Mouse (Mus musculus): ENCODE data around the gene Zfp36. TPM values are rescaled to one million over a fixed set of nuclear protein-coding genes. Genes with fewer than 3 reads are reported as not detected.

Gene Zfp36
- polyA plus RNA-seq, 1 experiment from 2014 or later, result 10.3 TPM

DNA sequence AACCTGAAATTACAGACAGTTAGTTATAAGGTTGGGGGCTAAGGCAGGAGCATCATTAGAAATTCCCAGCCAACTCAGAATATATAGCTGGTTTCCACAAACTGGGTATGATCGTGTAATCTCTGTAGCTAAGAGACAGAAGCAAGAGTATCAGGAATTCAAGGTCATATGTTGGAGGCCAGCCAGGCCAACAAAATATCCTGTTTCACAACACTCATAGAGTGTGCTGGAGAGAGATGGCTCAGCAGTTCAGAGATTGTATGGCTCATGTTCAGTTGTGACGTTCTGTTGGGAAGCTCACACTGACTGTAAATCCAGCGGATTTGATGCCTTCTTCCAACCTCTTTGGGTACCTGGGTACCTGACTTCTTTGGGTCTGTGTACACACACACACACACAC is 32.3 kb downstream of the Zfp36 start:
- WGBS, result 70% methylated on average over 3 of the region's 3 CpGs
- H3K27me3 ChIP-seq, result no peaks in the 10 kb centered on the region
- ATAC-seq (ENCODE audit: low FRiP score, low read depth), result no peak
- no peak overlapping the region for H3K4me3 ChIP-seq
- H3K9me3 ChIP-seq, result no peaks in the 10 kb centered on the region
- H3K27ac ChIP-seq, result no peak overlapping the region
- no peak overlapping the region for H3K9ac ChIP-seq
- no peak overlapping the region for H3K4me2 ChIP-seq (replicated peaks)
- peaks cover 27% of the 10 kb centered on the region for H3K4me1 ChIP-seq
- peaks cover 12% of the 10 kb centered on the region for H3K36me3 ChIP-seq

DNA sequence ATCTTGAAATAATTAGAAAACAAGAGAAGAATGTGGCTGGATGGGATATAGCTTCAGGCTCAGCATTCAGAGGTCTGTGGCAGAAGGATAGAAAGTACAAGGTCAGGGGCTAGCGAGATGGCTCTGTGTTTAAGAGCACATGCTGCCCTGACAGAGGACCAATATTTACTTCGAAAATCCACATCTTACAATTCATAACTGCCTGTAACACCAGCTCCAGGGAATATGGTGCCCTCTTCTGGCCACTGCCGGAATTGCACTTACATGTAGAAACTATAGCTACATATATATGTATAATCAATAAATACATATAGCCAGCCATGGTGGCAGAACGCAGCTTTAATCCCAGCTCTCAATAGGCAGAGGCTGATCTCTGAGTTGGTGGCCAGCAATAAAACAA is 35.4 kb downstream of the Zfp36 start:
- ATAC-seq (ENCODE audit: low FRiP score, low read depth), result peak; percentile 34; the same call in 1 of the 2 replicates
- no peaks in the 10 kb centered on the region for H3K27me3 ChIP-seq
- peak overlapping the region; percentile 14; the same call in 1 of the 2 replicates for H3K4me2 ChIP-seq (replicated peaks)
- H3K9me3 ChIP-seq, result no peaks in the 10 kb centered on the region
- H3K4me1 ChIP-seq, result peaks cover 24% of the 10 kb centered on the region
- no peak overlapping the region for H3K4me3 ChIP-seq
- H3K9ac ChIP-seq, result no peak overlapping the region
- no peak overlapping the region for H3K27ac ChIP-seq
- WGBS, result 4% methylated on average over 4 of the region's 4 CpGs
- H3K36me3 ChIP-seq, result no peaks in the 10 kb centered on the region

DNA sequence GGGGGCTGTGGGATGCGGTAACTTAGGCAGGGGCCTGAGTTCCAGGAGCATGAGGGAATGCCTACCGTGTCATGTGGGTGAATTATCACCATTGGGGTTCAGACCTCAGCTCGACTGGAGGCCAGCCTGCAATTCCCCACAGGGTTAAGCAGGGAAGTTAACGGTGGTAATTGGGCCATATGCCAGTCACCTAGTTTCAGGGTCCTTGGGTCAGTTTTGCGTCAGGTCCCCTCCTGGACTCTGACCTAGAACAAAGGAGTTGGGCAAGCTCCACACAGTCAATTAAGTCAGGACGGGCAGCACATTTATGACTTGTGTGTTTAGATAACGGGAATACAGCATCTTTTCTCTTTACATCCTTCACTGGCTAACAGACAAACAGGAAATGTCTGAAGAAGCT is 38.7 kb downstream of the Zfp36 start:
- no peak overlapping the region; the same call in 1 of the 2 replicates for H3K4me2 ChIP-seq (replicated peaks)
- no peaks in the 10 kb centered on the region for H3K36me3 ChIP-seq
- H3K9me3 ChIP-seq, result no peaks in the 10 kb centered on the region
- WGBS, result 19% methylated on average over 7 of the region's 7 CpGs
- H3K4me3 ChIP-seq, result no peak overlapping the region
- H3K4me1 ChIP-seq, result peaks cover 29% of the 10 kb centered on the region
- no peak for ATAC-seq (ENCODE audit: low FRiP score, low read depth)
- no peaks in the 10 kb centered on the region for H3K27me3 ChIP-seq
- H3K9ac ChIP-seq, result peak overlapping the region; percentile 31; the same call in 1 of the 2 replicates
- peak overlapping the region; percentile 79; the same call in 1 of the 2 replicates for H3K27ac ChIP-seq

DNA sequence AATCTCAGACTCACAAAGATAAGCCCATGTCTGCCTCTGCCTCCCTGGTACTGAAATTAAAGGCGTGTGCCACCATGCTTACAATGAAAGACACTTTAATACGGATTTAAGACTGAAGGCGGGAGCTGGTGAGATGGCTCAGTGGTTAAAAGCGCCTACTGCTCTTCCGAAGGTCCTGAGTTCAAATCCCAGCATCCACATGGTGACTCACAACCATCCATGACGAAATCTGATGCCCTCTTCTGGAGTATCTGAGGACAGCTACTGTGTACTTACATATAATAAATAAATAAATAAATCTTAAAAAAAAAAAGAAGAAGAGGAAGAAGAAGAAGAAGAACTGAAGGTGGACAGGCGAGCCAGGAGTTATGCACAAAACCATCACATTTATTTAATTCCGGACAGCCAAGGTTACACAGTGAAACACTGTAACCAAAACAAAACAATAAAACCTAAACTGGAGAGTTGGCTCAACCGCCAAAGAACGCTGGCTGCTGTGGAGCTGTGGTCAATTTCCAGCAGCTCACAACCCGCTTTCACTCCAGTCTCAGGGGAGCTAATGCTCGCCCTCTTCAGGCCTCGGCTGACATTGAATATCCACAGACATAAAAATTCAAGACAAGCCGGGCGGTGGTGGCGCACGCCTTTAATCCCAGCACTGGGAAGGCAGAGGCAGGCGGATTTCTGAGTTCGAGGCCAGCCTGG is 40.7 kb downstream of the Zfp36 start:
- ATAC-seq (ENCODE audit: low FRiP score, low read depth), result no peak; the same call in 1 of the 2 replicates
- peak overlapping the region; percentile 98 for H3K9ac ChIP-seq
- H3K4me2 ChIP-seq (replicated peaks), result peak overlapping the region; percentile 90
- H3K27ac ChIP-seq, result peak overlapping the region; percentile 89
- peaks cover 9% of the 10 kb centered on the region for H3K36me3 ChIP-seq
- H3K9me3 ChIP-seq, result no peaks in the 10 kb centered on the region
- WGBS, result 82% methylated on average over 19 of the region's 19 CpGs
- H3K4me1 ChIP-seq, result peaks cover 32% of the 10 kb centered on the region
- no peaks in the 10 kb centered on the region for H3K27me3 ChIP-seq
- peak overlapping the region; percentile 95 for H3K4me3 ChIP-seq

DNA sequence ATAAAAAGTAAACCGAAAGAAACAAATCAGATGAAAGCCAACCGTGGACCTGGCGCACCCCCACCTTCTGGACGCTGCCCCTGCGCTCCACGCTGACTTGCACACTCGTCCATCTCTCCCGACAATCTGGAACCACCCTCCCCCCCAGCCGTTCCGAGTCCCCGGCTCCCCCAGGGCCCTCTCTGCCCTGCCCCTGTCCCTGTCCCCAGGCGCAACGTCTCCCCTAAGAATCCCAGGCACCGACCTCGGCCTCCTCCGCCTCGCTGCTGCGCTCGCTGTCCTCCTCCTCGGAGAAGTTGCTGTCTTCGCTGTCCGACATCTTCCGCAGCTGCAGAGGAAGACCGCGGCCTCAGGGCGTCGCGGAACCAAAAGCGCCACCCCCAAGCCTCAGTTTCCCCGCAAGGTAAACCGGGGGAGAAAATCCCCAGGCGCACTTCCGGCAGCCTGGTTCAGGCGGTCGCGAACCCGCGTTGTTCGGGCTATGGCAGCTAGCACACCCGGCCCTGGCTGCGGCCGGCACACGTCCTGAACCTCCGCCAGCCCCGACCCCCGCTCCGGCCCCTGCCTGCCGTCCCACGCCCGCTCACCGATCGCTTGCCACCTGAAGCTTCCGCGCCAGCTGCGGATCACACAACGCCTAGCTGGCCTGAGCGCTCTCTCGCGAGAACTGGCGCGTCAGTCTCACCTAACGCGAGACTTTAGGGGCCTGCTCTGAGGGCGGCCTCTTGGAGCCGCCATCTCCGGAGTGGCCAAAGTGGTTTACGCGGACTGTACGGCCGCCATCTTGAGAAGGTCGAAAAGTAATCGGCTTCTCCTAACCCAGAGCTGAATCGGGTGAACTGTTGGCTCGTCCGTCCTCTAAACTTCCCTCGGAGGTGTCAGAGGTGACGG is 41.7 kb downstream of the Zfp36 start, which contains the start of gene Supt5:
TSS of gene Supt5 (minus strand) at position 639 of the 891 bp plus-strand sequence.
- Histone ChIP-seq H3K27me3 (no peaks in the 10 kb centered on the region), H3K4me1 (peaks cover 32% of the 10 kb centered on the region), H3K9ac (peak within 1 kb of the TSS; percentile 98), H3K4me2 (replicated peaks) (peak within 1 kb of the TSS; percentile 90), H3K27ac (peak within 1 kb of the TSS; percentile 89), H3K36me3 (peaks cover 14% of the 10 kb centered on the region), H3K9me3 (no peaks in the 10 kb centered on the region), H3K4me3 (peak within 1 kb of the TSS; percentile 95)
- under 1% methylated on average over 77 of the region's 77 CpGs for WGBS
- ATAC-seq (ENCODE audit: low FRiP score, low read depth), result peak; percentile 99

DNA sequence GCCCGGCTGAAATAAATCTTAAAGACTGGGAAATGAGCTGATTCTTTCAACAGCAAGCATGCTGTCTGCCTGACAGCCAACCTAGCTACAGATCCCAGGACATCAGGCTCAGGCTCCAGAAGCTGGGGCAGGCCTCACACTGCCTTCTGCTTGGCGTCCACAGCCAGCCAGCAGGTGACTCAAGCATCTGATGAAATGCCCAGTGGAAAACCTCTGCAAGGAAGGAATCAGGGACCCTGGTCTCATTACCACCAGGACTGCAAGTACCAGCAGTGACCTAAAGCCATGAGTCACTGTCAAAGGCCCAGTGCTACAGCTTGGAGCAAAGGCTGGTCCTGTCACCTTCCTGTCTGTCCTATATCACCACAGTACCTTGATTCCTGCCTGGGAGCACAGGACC is 44.6 kb downstream of the Zfp36 start:
- peaks cover 28% of the 10 kb centered on the region for H3K36me3 ChIP-seq
- WGBS, result 91% methylated on average over 2 of the region's 2 CpGs

DNA sequence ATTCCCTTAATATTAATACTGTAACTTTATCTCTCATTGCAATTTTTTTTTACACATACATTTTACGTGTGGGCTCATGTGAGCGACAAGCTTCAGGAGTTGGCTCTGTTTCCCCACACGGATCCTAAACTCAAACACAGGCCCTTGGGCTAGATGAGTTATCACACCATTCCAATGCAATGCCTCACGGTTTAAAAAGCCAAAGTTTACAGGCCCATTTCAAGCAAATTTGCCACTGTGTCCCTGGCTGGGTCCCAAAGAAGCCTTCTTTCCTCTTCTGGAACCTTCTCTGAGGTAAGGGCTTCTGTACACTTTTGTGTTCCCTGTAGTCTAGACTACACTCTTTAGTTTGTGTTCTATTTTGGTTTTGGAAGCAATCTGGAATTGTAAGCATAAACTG is 45.5 kb downstream of the Zfp36 start:
- no peak for ATAC-seq (ENCODE audit: low FRiP score, low read depth)
- Histone ChIP-seq H3K4me3 (no peak overlapping the region), H3K36me3 (peaks cover 37% of the 10 kb centered on the region), H3K27ac (no peak overlapping the region), H3K9me3 (no peaks in the 10 kb centered on the region), H3K9ac (peak overlapping the region; percentile 43; the same call in 1 of the 2 replicates), H3K27me3 (no peaks in the 10 kb centered on the region), H3K4me2 (replicated peaks) (no peak overlapping the region), H3K4me1 (peaks cover 20% of the 10 kb centered on the region)
- WGBS, result 87% methylated on average over 4 of the region's 4 CpGs

More for the DNA sequence above, 44.6 kb downstream of the Zfp36 start:
- no peak overlapping the region for H3K9ac ChIP-seq
- no peaks in the 10 kb centered on the region for H3K27me3 ChIP-seq
- H3K4me3 ChIP-seq, result no peak overlapping the region
- peaks cover 20% of the 10 kb centered on the region for H3K4me1 ChIP-seq
- H3K4me2 ChIP-seq (replicated peaks), result no peak overlapping the region
- H3K27ac ChIP-seq, result no peak overlapping the region
- ATAC-seq (ENCODE audit: low FRiP score, low read depth), result no peak
- H3K9me3 ChIP-seq, result no peaks in the 10 kb centered on the region

DNA sequence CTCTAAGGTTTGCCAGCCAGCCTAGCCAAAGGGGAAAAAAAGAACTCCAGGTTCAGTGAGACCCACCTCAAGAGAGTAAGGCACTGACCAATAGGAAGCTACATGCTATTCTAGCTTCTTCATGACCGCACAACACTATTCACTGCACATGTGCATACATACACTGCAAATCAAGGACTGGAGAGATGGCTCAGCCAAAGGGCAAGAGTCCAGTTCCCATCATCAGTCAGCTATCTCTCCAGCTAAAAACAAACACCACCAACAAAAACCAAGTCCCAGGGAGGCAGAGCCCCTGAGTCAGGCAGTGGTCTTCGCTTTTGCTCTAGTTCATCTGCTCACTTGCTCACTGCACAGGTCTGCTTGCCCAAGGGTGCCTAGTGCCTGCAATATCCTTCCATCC is 51.8 kb downstream of the Zfp36 start:
- WGBS, result 96% methylated on average over 2 of the region's 2 CpGs
- no peaks in the 10 kb centered on the region for H3K4me1 ChIP-seq

More for the DNA sequence above, 51.8 kb downstream of the Zfp36 start:
- Histone ChIP-seq H3K9ac (no peak overlapping the region), H3K9me3 (no peaks in the 10 kb centered on the region), H3K27me3 (no peaks in the 10 kb centered on the region), H3K4me3 (no peak overlapping the region), H3K27ac (no peak overlapping the region), H3K36me3 (peaks cover 84% of the 10 kb centered on the region), H3K4me2 (replicated peaks) (no peak overlapping the region)
- ATAC-seq (ENCODE audit: low FRiP score, low read depth), result no peak

Other genes with a start within 250 kb of the Zfp36 start
- 142 and 151 TPM in 2 replicates for gene Fbl, start 210.5 kb downstream of the Zfp36 start, polyA plus RNA-seq (2015; fragmentation: Nextera tagmentation; extraction: Ambion mirVana)
- gene Dyrk1b, start 200.8 kb downstream of the Zfp36 start, polyA plus RNA-seq (2015; fragmentation: Nextera tagmentation; extraction: Ambion mirVana), result 15.0 and 16.0 TPM in 2 replicates
- gene Eid2, start 112.4 kb downstream of the Zfp36 start, polyA plus RNA-seq (2015; fragmentation: Nextera tagmentation; extraction: Ambion mirVana), result 2.5 and 4.4 TPM in 2 replicates
- gene Eid2b, start 102.5 kb downstream of the Zfp36 start, polyA plus RNA-seq (2015; fragmentation: Nextera tagmentation; extraction: Ambion mirVana), result 16.6 TPM in 2 replicates
- gene Selenov, start 89.1 kb downstream of the Zfp36 start, polyA plus RNA-seq (2015; fragmentation: Nextera tagmentation; extraction: Ambion mirVana), result 0.20 and 0.48 TPM in 2 replicates
- 1.3 and 1.4 TPM in 2 replicates for gene Dll3, start 78.0 kb downstream of the Zfp36 start, polyA plus RNA-seq (2015; fragmentation: Nextera tagmentation; extraction: Ambion mirVana)
- 144 and 146 TPM in 2 replicates for gene Timm50, start 68.2 kb downstream of the Zfp36 start, polyA plus RNA-seq (2015; fragmentation: Nextera tagmentation; extraction: Ambion mirVana)
- 98.8 and 106 TPM in 2 replicates for gene Supt5, start 41.5 kb downstream of the Zfp36 start, polyA plus RNA-seq (2015; fragmentation: Nextera tagmentation; extraction: Ambion mirVana)
- 908 and 932 TPM in 2 replicates for gene Rps16, start 29.6 kb downstream of the Zfp36 start, polyA plus RNA-seq (2015; fragmentation: Nextera tagmentation; extraction: Ambion mirVana)
- 89.5 and 98.3 TPM in 2 replicates for gene Plekhg2, start 7.7 kb downstream of the Zfp36 start, polyA plus RNA-seq (2015; fragmentation: Nextera tagmentation; extraction: Ambion mirVana)
- gene Med29, start 12.5 kb upstream of the Zfp36 start, polyA plus RNA-seq (2015; fragmentation: Nextera tagmentation; extraction: Ambion mirVana), result 47.9 and 55.0 TPM in 2 replicates
- 77.9 and 89.5 TPM in 2 replicates for gene Paf1, start 12.7 kb upstream of the Zfp36 start, polyA plus RNA-seq (2015; fragmentation: Nextera tagmentation; extraction: Ambion mirVana)
- 7.8 and 8.6 TPM in 2 replicates for gene Gmfg, start 57.2 kb upstream of the Zfp36 start, polyA plus RNA-seq (2015; fragmentation: Nextera tagmentation; extraction: Ambion mirVana)
- gene Lrfn1, start 71.7 kb upstream of the Zfp36 start, polyA plus RNA-seq (2015; fragmentation: Nextera tagmentation; extraction: Ambion mirVana), result 4.1 and 5.0 TPM in 2 replicates
- not detected in 2 replicates for gene Ifnl2, start 130.2 kb upstream of the Zfp36 start, polyA plus RNA-seq (2015; fragmentation: Nextera tagmentation; extraction: Ambion mirVana)
- gene Ifnl3, start 142.6 kb upstream of the Zfp36 start, polyA plus RNA-seq (2015; fragmentation: Nextera tagmentation; extraction: Ambion mirVana), result not detected in 2 replicates
- gene Sycn, start 160.6 kb upstream of the Zfp36 start, polyA plus RNA-seq (2015; fragmentation: Nextera tagmentation; extraction: Ambion mirVana), result not detected in 2 replicates
- gene Nccrp1, start 167.0 kb upstream of the Zfp36 start, polyA plus RNA-seq (2015; fragmentation: Nextera tagmentation; extraction: Ambion mirVana), result not detected in 2 replicates
- 26.7 and 31.7 TPM in 2 replicates for gene Samd4b, start 217.9 kb upstream of the Zfp36 start, polyA plus RNA-seq (2015; fragmentation: Nextera tagmentation; extraction: Ambion mirVana)
- 33.2 and 33.4 TPM in 2 replicates for gene Pak4, start 217.9 kb upstream of the Zfp36 start, polyA plus RNA-seq (2015; fragmentation: Nextera tagmentation; extraction: Ambion mirVana)